Mouse (Mus musculus): Measurements from ENCODE around the gene Lamb3. TPM values are rescaled to one million over a fixed set of nuclear protein-coding genes. Genes with fewer than 3 reads are reported as not detected.
"Not testable (repeated sequence)": the region's sequence is repeated elsewhere in the genome, so short reads cannot be mapped to it uniquely, and the experiment has no call there.

The Lamb3 gene
- total RNA-seq, 2 experiments from 2014 or later = 0.89 to 1.9 TPM

DNA sequence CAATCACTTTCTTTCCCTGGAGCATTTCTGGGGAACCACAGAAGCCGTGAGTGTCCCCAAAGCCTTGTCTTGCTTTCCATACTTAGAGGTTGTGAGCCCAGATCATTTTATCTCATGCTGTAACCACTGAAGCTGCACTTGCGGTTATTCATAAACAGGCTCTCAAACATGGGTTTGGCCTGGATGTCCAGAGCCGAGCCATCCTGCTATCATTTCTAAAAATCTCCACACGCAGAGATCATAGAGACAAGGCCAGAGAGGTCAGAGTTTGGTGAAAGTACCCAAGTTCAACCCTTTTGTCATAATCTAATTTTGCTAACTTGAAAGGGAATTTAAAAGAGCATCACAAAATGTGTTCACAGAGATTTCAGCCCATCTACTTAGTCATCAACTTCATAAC, 33.9 kb downstream of the Lamb3 start:
- DNase-seq (ENCODE audit: low spot score in 2 of 2) = no peak
- intact Hi-C loops (cut with DNase I) = no loop called here

DNA sequence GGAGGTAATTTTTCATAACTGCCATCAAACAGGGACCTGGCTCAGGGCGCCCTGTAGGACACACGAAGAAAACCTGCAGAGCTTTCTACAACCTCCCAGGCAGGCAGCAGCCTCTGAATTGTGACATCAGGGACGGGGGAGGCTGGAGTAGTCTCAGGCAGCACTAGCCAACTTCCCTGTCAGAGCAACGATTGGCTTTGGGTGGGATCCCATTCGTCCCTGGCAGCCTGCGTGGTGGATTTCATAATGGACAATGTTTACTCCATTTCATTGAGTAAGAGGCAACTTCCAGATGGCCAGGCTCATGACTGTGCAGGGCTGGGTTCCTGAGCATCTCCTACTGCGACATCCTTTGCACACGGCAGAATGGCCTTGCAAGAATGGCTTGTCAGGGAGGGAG, 34.7 kb downstream of the Lamb3 start:
- DNase-seq (ENCODE audit: low spot score in 2 of 2) = peak; percentile 76 to 98
- intact Hi-C loops (cut with DNase I) = no loop called here

DNA sequence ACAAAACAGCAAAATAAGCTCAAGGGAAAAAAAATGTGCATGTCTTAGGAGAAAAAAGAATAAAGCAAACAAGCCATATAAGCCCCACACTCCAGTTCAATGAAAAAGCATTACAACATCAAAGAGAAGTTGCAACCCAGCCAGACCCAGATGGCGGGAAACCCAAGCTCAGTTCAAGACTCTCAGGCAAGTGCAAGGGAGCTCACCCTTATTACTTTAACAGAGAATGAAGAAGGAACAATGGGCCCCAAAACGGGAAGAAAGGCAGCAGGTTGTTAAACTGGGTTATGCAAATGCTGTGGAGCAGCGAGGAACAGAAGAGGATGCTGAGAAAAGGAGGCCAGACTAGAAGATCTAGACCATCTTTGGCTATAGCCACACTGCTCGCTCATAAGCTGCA, 35.4 kb downstream of the Lamb3 start:
- intact Hi-C loops (cut with DNase I) = no loop called here
- DNase-seq (ENCODE audit: low spot score in 2 of 2) = peak in 1 of 2 experiments; percentile 36

DNA sequence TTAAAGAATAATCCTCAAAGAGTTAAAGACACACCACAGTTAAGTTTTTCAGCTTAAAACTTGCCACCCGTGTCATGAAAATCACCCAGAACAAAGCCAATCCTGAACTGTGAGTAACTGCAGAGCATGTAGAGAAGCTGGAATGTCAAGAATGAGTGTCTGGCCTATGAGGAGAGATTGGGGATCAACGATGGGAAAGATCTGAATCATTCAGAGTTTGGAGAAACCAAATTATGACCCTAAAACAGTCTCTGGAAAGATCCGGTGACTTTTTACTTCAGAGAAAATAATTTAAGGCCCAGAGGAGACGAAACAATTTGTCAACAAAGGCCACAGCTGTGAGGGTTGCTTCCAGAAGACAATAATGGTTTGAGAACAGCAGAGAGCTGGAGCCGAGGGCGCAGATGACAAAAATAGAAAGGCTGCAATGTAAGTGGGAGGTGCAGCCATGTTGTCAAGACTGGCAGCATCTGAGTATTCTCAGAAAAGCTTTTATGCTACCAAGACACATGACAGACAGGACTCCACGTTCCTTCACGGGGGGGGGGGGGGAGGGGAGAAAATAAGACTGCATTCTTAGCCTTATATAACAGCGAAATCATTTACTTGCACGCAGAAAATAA, 36.2 kb downstream of the Lamb3 start:
- intact Hi-C loops (cut with DNase I) = no loop called here
- peak in 1 of 2 experiments; percentile 57 for DNase-seq (ENCODE audit: low spot score in 2 of 2)

DNA sequence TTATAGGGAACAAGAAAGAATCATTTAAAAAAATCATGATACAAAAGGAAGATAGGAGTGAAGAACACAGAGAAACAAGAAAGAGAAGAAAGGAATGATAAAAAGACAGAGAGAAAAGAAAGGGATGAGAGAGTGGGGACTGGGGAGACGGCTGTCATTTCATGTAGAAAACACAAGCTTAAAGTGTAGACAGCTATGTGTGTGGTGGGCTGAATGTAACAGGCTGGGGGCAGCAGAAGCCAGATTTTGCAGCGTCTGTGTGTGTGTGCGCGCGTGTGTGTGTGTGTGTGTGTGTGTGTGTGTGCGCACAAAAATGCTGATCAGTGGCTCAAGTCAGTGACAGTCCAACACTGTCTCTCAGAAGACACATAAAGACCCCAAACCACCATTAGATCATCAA, 36.7 kb downstream of the Lamb3 start:
- intact Hi-C loops (cut with DNase I) = no loop called here
- no peak for DNase-seq (ENCODE audit: low spot score in 2 of 2)

DNA sequence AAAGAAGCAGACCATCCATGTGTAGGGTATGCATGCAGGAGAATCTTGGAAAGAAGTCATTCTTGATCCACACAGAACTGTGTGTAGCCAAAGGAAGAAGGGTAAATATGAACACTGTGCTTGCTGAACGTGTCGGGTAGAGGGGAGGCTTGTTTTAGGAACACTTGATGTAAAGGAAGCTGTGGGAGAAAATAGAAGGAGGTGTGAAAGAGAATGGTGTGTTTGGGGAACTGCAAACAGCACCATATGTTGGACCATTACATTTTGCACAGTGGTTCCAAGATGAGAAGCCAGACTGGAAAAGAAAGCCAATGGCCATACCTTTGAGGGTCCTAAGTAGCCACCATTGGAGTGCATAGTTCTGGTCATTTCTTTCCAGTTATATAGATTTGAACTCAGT, 42.5 kb downstream of the Lamb3 start:
- peak in 1 of 2 experiments; percentile 88 for DNase-seq (ENCODE audit: low spot score in 2 of 2)
- intact Hi-C loops (cut with DNase I) = no loop called here

DNA sequence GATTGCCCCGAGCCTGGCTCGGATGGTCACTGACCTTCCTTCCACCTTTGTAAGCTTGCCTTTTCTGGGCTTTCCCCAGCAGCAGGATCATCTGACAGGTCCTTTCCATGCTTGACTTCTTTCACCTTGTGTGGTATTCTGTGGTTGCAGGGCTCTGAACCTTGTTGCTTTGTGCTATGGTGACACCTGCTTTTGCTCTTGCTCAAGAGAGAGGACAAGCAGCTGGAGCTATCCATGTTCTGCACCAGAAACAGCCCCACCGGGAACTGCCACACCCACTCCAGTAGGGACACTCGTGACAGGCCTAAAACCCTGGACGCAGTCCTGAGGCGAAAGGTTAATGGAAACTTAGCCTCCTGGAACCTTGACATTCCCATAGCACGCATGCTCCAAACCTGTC, 43.9 kb downstream of the Lamb3 start:
- no peak for DNase-seq (ENCODE audit: low spot score in 2 of 2)
- intact Hi-C loops (cut with DNase I) = no loop called here

DNA sequence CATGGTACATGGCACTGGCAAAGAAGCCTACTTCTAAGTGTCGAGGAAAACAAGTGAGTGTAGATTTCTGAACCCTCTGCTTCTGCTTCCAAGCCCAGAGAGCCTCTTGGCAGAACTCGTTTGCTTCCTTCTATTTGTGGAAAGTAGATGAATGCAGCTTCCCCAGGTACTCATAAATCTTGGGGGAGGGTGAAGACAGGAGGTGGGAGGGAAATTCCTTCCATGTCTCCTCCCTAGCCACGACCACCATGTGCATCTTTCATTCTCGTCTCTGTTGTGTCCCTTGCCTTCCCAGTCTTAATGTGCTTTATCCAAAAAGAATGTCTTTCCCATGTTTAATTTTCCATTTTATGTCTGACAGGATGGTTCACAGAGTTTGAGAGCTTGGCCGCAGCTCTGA, 45.1 kb downstream of the Lamb3 start:
- no peak for DNase-seq (ENCODE audit: low spot score in 2 of 2)
- intact Hi-C loops (cut with DNase I) = no loop called here

DNA sequence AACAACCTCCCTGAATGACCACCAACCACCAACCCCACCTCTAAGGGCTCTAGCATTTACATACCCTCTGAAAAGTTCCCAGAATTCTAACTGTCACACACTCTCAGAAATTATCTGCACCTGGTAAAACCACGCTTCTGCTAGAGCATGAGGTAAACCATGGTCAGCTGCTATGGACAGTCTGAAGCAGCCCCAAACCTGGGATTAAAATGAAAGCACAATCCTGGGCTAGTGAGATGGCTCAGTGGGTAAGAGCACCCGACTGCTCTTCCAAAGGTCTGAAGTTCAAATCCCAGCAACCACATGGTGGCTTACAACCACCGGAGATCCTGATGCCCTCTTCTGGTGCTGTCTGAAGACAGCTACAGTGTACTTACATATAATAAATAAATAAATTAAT, 46.4 kb downstream of the Lamb3 start:
- intact Hi-C loops (cut with DNase I) = loop anchor here (2.0 kb wide), 1 partner anchor 45 kb away; no protein-coding TSS in a partner anchor
- not testable (repeated sequence) for DNase-seq (ENCODE audit: low spot score in 2 of 2)

DNA sequence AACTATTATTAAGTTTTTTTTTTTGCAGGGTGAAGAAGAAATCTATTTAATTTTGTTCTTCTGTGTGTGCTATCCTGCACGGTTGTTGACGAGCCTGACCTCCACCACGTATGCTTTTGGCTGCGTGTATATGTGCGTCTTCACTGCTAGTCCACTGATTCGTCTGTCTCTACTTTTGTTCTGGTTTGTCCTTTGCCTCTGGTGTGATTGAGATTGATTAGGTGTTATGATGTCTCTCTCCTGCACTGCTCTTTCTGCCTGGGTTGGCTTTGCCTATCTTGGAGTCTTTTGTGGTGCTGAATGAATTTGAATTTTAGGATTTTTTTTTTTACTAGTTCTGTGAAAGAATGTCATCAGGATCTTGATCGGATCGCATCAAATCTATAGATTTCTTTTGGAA, 47.5 kb downstream of the Lamb3 start:
- intact Hi-C loops (cut with DNase I) = loop anchor here (2.0 kb wide), 1 partner anchor 46 kb away; no protein-coding TSS in a partner anchor
- no peak for DNase-seq (ENCODE audit: low spot score in 2 of 2)

DNA sequence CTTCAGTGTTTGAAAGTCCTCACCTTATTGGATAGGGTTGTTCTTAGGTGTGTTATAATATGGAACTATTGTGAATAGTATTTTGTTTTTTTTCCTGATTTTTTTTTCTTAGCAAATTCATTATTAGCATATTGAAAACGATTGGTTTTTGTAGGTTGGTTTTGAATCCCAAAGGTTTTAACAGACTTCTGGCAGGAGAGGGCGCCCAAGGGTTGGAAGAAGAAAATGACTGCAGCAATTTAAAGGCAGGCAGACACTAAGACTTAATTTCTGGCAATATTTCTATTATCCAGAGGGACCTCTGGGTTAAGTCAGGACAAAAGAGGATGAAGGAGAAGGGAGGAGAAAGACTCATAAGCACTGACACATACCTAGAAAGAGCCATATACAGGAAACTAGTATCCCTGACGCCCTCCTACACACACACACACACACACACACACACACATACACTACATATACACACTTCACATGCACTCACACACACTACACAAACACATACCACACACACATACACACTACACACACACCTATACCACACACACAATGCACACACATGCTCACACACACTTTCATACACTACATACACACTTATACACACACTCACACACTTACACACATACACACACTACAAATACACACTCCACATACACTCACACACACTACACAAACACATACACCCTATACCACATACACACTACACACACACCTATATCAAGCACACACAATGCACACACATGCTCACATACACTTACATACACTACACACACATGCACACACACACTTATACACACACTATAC, 48.2 kb downstream of the Lamb3 start:
- DNase-seq (ENCODE audit: low spot score in 2 of 2) = peak; percentile 71 to 75
- intact Hi-C loops (cut with DNase I) = loop anchor here (2.0 kb wide), 3 partner anchors 47 to 121 kb away; no protein-coding TSS in a partner anchor

DNA sequence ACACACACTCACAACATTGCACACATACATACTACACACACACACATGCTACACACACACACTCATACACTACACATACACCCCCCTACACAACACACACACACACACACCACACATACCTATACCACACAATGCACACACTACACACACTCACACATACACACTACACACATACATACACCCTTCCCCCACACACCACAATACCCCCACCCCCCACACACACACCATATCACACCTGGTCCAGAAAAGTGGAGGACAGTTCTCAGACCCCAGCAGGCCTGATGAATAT, 48.7 kb downstream of the Lamb3 start:
- DNase-seq (ENCODE audit: low spot score in 2 of 2) = no peak
- intact Hi-C loops (cut with DNase I) = loop anchor here (2.0 kb wide), 2 partner anchors 69 to 121 kb away; no protein-coding TSS in a partner anchor

DNA sequence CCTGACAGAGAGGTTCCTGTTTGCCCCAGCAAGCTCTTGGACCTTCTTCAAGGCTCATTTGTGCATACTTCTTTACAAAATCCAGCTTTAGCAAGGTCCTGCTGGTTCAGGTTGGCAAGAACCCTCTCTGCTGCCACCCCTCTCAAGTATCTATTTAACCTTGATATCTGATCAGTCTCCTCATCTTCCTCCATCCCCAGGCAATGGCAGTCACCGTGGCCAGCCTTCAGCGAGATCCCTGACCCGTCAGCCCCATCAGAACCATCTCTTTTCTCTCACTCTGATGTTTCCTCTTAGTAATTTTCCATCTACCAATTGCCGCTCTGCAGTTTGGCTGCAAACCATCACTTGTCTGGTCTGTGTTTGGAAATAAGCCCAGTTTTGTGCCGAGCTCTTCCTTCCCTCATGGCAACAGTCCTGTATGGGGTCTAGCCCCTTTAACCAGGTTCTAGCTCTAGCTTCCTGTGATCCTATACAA, 49.2 kb downstream of the Lamb3 start:
- intact Hi-C loops (cut with DNase I) = loop anchor here (2.0 kb wide), 2 partner anchors 68 to 120 kb away; no protein-coding TSS in a partner anchor
- DNase-seq (ENCODE audit: low spot score in 2 of 2) = no peak

DNA sequence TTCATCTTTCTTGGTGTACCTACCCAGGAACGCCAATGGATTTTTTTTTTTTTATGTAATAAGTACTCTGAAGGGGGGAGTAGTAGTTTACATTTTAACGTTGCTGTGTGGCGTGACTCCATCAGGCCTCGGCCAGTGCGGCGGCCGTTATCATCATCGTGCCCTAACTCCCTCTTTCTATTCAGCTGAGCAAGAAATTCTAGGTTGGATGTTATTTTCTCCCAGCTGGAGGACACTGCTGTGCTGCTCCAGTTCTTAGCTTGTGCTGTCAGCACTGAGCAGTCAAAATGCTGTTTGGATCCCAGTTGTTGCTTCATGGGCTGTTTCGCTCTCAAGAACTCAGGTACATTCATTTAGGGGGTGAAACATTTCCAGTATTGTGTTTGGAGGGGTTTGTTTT, 52.1 kb downstream of the Lamb3 start:
- intact Hi-C loops (cut with DNase I) = no loop called here
- no peak for DNase-seq (ENCODE audit: low spot score in 2 of 2)

DNA sequence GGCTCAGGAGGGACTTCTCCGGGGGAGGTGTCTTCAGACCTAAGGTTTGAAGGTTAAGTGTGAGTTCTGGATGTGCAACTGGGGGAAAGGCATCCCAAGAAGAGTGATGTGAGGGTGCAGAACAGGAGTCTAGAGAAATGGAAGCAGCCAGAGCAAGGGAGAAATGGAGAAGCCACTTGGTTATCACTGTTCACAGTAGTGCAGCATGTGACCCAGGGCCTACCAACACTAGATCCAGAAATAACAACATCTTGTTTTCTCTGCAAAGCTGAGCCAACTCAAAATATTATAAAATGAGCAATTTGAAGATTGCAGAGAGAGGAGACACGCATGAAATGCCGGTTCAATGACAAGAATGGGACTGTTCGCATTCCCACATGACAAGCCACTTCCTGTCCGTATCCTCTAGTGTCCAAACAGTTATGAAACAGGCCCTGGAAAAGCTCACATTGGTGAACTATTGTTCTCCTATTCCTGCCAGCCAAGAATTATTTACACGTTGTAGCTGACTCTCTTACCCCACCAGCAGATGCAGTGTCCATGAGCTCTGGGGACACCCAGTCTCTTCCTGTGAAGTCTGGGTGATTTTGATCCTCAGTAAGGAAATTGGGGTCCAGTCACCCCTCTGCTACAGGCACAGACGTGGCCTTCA, 54.5 kb downstream of the Lamb3 start:
- intact Hi-C loops (cut with DNase I) = no loop called here
- DNase-seq (ENCODE audit: low spot score in 2 of 2) = no peak

DNA sequence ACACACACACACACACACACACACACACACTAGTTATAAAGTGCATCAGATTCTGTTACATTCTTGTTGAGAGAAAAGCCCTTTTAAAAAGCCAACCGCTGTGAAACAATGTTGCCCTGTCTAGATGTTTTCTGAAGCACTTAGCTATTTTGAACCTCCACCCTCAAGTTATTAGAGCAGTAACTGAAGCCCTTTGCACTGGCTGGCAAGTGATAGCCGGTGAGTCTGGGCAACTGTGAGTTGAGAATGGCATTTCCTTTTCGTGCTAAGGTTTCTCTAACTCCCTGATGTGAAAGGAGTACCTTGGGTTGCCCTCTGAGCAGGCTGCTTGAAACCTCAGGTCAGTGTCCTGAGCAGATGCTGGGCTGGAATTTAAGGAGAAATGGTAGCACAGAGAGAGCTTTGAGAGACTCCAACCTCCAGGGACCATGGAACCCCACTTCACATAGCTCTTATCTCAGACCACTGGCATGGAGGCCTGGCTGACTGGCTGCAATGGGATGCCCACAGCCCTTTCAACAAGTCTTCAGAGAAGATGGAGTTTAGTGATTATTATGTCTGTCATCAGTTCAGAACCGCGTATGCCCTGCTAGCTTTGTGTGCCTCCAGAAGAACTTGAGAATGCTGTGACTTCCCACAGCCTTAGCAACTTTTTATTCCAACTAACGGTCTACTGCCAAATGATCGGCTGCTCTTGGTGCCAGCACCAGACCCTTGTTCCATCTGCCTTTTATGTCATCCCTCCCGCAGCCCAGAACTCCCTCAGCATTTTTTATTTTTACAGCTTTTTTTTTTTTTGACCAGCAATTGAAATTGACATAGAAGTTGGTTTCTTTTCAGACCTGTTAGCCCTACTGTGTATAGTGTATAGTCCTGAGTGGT, 55.8 kb downstream of the Lamb3 start:
- intact Hi-C loops (cut with DNase I) = no loop called here

DNA sequence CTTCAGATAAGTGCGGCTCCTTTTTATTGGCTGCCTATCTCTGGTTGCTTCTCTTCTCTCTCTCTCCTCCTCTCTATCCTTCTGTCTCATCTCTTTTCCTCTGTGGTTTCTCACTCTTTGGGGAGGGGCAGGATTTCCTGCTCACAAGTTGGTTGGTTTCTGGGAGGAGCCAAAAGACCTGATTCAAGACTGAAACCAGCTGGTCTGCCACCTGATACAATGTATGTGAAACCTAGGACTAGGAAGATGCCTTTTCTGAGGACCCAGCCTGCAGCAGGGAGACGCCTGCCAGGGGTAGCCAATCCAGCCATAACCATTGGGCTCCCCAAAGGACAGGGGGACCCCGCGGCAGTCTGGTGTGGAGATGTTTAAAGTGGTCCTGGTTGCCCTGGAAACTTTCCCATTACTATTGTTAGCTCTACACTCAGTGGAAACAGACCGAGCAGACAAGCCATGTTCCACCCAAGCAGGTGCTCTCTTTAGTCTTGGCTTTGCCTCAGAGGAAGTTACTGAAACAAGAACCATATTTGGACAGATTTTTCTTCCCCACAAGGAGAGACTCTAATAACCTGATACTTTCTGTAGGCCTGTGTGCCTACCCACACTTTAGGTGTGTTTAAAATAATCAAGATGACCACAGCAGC, 56.6 kb downstream of the Lamb3 start, which contains the start of gene Hsd11b1:
Gene Hsd11b1 (minus strand): TSS at position 121 of the 644 bp plus-strand sequence.
- intact Hi-C loops (cut with DNase I) = no loop called here
- no peak for DNase-seq (ENCODE audit: low spot score in 2 of 2)

More for the DNA sequence above, 55.8 kb downstream of the Lamb3 start:
- DNase-seq (ENCODE audit: low spot score in 2 of 2) = no peak

DNA sequence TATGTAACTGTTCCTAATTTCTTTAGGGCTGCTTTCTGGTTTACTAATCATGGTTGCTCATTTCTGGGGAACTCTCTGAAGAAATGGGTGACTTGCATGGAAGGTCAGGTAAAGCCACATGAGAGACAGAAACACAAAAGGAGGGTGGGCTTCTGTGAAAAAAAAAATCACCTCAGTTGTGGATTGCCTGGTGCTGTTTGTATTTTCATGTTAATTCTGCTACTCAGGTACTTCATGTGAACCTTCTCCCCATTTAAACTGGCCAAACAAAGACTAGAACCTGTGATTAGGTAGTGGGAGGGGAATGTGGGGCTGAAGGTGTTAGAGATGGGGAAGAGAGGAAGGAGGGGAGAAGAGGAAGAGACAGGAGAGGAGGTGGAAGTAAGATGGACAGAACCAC, 58.2 kb downstream of the Lamb3 start:
- DNase-seq (ENCODE audit: low spot score in 2 of 2) = no peak
- intact Hi-C loops (cut with DNase I) = no loop called here

All from left cerebral cortex, postnatal 25 days (tissue).